25 mouse cellular contexts compared by ENCODE assay signal in genomic region chr9:96138958-96139357, GRCm38 (mm10). TPM values are rescaled to one million over a fixed set of nuclear protein-coding genes. Genes with fewer than 3 reads are reported as not detected.
DNase-seq lines count a peak whose midpoint lies in the region; ATAC-seq and TF ChIP-seq lines count a peak whose summit lies in the region.
"Had no signal": no experiment of that assay in that cellular context is flagged by ENCODE, and none has a peak within 500 bp of the region (broad histone marks: within the 10 kb centered on the region; RNA-seq: fewer than 3 reads in every experiment).

No protein-coding gene starts in this region.

- TF ChIP-seq POLR2A in limb, embryonic 14.5 days (IDR thresholded peaks at IDR 0.05; ENCODE audit: borderline replicate concordance, extremely low read depth, insufficient read depth, insufficient read length): no peak
- no peak for TF ChIP-seq POLR2A in ES-Bruce4 (IDR thresholded peaks at IDR 0.05; ENCODE audit: insufficient read depth, low read length)

- WGBS in limb, embryonic 14.5 days: 94% methylated on average over 9 of the region's 9 CpGs
- WGBS in limb, embryonic 10.5 days: 94% methylated on average over 9 of the region's 9 CpGs
- 96% methylated on average over 9 of the region's 9 CpGs for WGBS in forebrain, postnatal 0 days

- H3K4me1 ChIP-seq in limb, embryonic 14.5 days (ENCODE audit: control insufficient read depth, insufficient read depth, low read length): no peaks in the 10 kb centered on the region
- no peaks in the 10 kb centered on the region for H3K4me1 ChIP-seq in limb, embryonic 10.5 days
- peaks cover 5% of the 10 kb centered on the region for H3K4me1 ChIP-seq in ES-Bruce4 (ENCODE audit: control insufficient read depth, insufficient read depth, low read length)
- peaks cover 0 to 11% of the 10 kb centered on the region in 2 experiments; a peak in 3 of 4 replicates for H3K4me1 ChIP-seq in ES-E14 (ENCODE audit: control insufficient read depth in 2 of 2, insufficient read depth in 2 of 2, low read length in 2 of 2, poor library complexity in 1 of 2)
- H3K4me1 ChIP-seq in forebrain, postnatal 0 days (ENCODE audit: insufficient read depth): no peaks in the 10 kb centered on the region

- no peak overlapping the region for H3K4me3 ChIP-seq in limb, embryonic 14.5 days (replicated peaks; ENCODE audit: low read length)
- H3K4me3 ChIP-seq in limb, embryonic 10.5 days: no peak overlapping the region
- peak overlapping the region; percentile 69 for H3K4me3 ChIP-seq in ES-Bruce4 (ENCODE audit: low read depth, low read length)
- peak overlapping the region; percentile 52 to 57 for H3K4me3 ChIP-seq in ES-E14 (ENCODE audit: insufficient read depth in 1 of 2, low read depth in 1 of 2, low read length in 2 of 2, poor library complexity in 1 of 2, severe bottlenecking in 1 of 2)
- H3K4me3 ChIP-seq in forebrain, postnatal 0 days (ENCODE audit: low read depth, low read length): no peak overlapping the region
- H3K4me3 ChIP-seq: embryonic facial prominence, embryonic 13.5 days; embryonic facial prominence, embryonic 15.5 days; erythroblast, embryonic 14.5 days; forebrain, embryonic 10.5 days; forebrain, embryonic 12.5 days had no signal

- TF ChIP-seq EP300 in ES-Bruce4 (IDR thresholded peaks at IDR 0.05; ENCODE audit: insufficient read depth, low read depth, low read length): no peak

- no peaks in the 10 kb centered on the region for H3K27me3 ChIP-seq in limb, embryonic 14.5 days (ENCODE audit: control insufficient read depth, insufficient read depth, low read length)
- H3K27me3 ChIP-seq in limb, embryonic 10.5 days (ENCODE audit: low read depth, poor library complexity, severe bottlenecking): no peaks in the 10 kb centered on the region
- no peaks in the 10 kb centered on the region for H3K27me3 ChIP-seq in ES-Bruce4 (ENCODE audit: control insufficient read depth, insufficient read depth, low read length, poor library complexity, severe bottlenecking)
- no peaks in the 10 kb centered on the region for H3K27me3 ChIP-seq in forebrain, postnatal 0 days (ENCODE audit: insufficient read depth, low read length)
- H3K27me3 ChIP-seq: embryonic facial prominence, embryonic 13.5 days; embryonic facial prominence, embryonic 15.5 days; forebrain, embryonic 12.5 days had no signal

- no peak overlapping the region for H3K27ac ChIP-seq in limb, embryonic 14.5 days (replicated peaks; ENCODE audit: low read depth, low read length)
- H3K27ac ChIP-seq in limb, embryonic 10.5 days: no peak overlapping the region
- peak overlapping the region; percentile 77 for H3K27ac ChIP-seq in ES-Bruce4 (ENCODE audit: insufficient read depth, low read length)
- H3K27ac ChIP-seq in ES-E14 (ENCODE audit: insufficient read depth, low read depth, low read length, poor library complexity, severe bottlenecking): peak overlapping the region; percentile 76; the same call in 1 of the 2 replicates
- H3K27ac ChIP-seq in forebrain, postnatal 0 days (ENCODE audit: low read depth, low read length): no peak overlapping the region
- H3K27ac ChIP-seq: embryonic facial prominence, embryonic 13.5 days; embryonic facial prominence, embryonic 15.5 days; forebrain, embryonic 10.5 days; forebrain, embryonic 12.5 days had no signal

- in situ Hi-C loops in ES-E14 (cut with MboI; ENCODE audit: low sequenced_read_pairs in 2 of 2, unreplicated experiment in 2 of 2): no loop called here

- no peaks in the 10 kb centered on the region; the same call in 1 of the 2 replicates for H3K36me3 ChIP-seq in limb, embryonic 14.5 days (ENCODE audit: control insufficient read depth, insufficient read depth, low read length)
- H3K36me3 ChIP-seq in limb, embryonic 10.5 days: no peaks in the 10 kb centered on the region; the same call in 1 of the 2 replicates
- H3K36me3 ChIP-seq in ES-Bruce4 (ENCODE audit: control insufficient read depth, insufficient read depth, low read length, poor library complexity, severe bottlenecking): no peaks in the 10 kb centered on the region
- peaks cover 6% of the 10 kb centered on the region; the same call in 1 of the 2 replicates for H3K36me3 ChIP-seq in ES-E14 (ENCODE audit: control insufficient read depth, insufficient read depth, low read length, poor library complexity, severe bottlenecking)
- H3K36me3 ChIP-seq in forebrain, postnatal 0 days (ENCODE audit: insufficient read depth): no peaks in the 10 kb centered on the region
- H3K36me3 ChIP-seq: embryonic facial prominence, embryonic 15.5 days; forebrain, embryonic 10.5 days; forebrain, embryonic 12.5 days had no signal

- DNase-seq in limb, embryonic 14.5 days (ENCODE audit: low spot score): peak; percentile 0
- no peak for DNase-seq in limb, embryonic 10.5 days (ENCODE audit: low spot score)
- no peak for DNase-seq in ES-E14 (ENCODE audit: low read depth, low spot score)
- peak; percentile 60 for DNase-seq in ZHBTc4 (ENCODE audit: low read depth, low spot score)
- no peak for DNase-seq in forebrain, postnatal 0 days
- no peak for DNase-seq in layer of hippocampus, adult 18-20 months (ENCODE audit: low spot score in 2 of 2)
- DNase-seq: adrenal gland, adult 2 months; adrenal gland, postnatal 10 days; adrenal gland, postnatal 25 days; cerebellum, adult 11 months; cerebellum, adult 18-20 months; cerebellum, adult 8-10 months; cerebellum, adult 9-11 months; cerebellum, postnatal 14 days; cerebellum, postnatal 36 days; embryo, embryonic 11 days had no signal

- no peak overlapping the region for H3K9ac ChIP-seq in limb, embryonic 14.5 days (ENCODE audit: low read depth, low read length, severe bottlenecking)
- peak overlapping the region; percentile 67 for H3K9ac ChIP-seq in ES-Bruce4 (ENCODE audit: low read depth, poor library complexity, severe bottlenecking)
- H3K9ac ChIP-seq in ES-E14 (ENCODE audit: insufficient read depth, low read depth, low read length, poor library complexity, severe bottlenecking): peak overlapping the region; percentile 58
- H3K9ac ChIP-seq in forebrain, postnatal 0 days: no peak overlapping the region
- H3K9ac ChIP-seq: embryonic facial prominence, embryonic 13.5 days; embryonic facial prominence, embryonic 15.5 days; forebrain, embryonic 12.5 days had no signal

- no peak overlapping the region for H3K4me2 ChIP-seq in limb, embryonic 14.5 days (replicated peaks; ENCODE audit: low read depth, low read length, severe bottlenecking)
- no peak overlapping the region for H3K4me2 ChIP-seq in forebrain, postnatal 0 days (ENCODE audit: low read depth)
- H3K4me2 ChIP-seq: embryonic facial prominence, embryonic 13.5 days; embryonic facial prominence, embryonic 15.5 days; forebrain, embryonic 12.5 days had no signal

- TF ChIP-seq CTCF in ES-Bruce4 (IDR thresholded peaks at IDR 0.05; ENCODE audit: low read depth, low read length): no peak
- no peak for TF ChIP-seq CTCF in forebrain, postnatal 0 days (IDR thresholded peaks at IDR 0.05; ENCODE audit: low read depth)

- H3K9me3 ChIP-seq in limb, embryonic 14.5 days (ENCODE audit: control insufficient read depth, low read length): no peaks in the 10 kb centered on the region
- no peaks in the 10 kb centered on the region for H3K9me3 ChIP-seq in limb, embryonic 10.5 days (replicated peaks)
- H3K9me3 ChIP-seq in ES-Bruce4 (replicated peaks; ENCODE audit: control insufficient read depth, insufficient read depth, low read length, poor library complexity, severe bottlenecking) (no peaks in the 10 kb centered on the region), ES-E14 (ENCODE audit: control insufficient read depth, insufficient read depth, low read depth, low read length) (no peaks in the 10 kb centered on the region)
- no peaks in the 10 kb centered on the region for H3K9me3 ChIP-seq in forebrain, postnatal 0 days (ENCODE audit: low read length)
- H3K9me3 ChIP-seq: embryonic facial prominence, embryonic 13.5 days; embryonic facial prominence, embryonic 15.5 days; forebrain, embryonic 10.5 days; forebrain, embryonic 12.5 days had no signal

- no peak for ATAC-seq in limb, embryonic 14.5 days (ENCODE audit: low FRiP score, low read depth)
- no peak for ATAC-seq in monocyte, adult 5-6 weeks (replicated peaks; ENCODE audit: insufficient number of reproducible peaks, low FRiP score, low TSS enrichment, poor library complexity, severe bottlenecking)
- no peak for ATAC-seq in forebrain, postnatal 0 days
- ATAC-seq: forebrain, embryonic 14.5 days; forebrain, embryonic 16.5 days had no signal

TF ChIP-seq in ES-E14, 5 proteins besides CTCF, POLR2A, EP300 and RAD21:
- TF ChIP-seq HCFC1 (IDR thresholded peaks at IDR 0.05; ENCODE audit: borderline replicate concordance, insufficient read depth, low read length) (peak; percentile 7; the same call in 1 of the 2 replicates), ZC3H11A (IDR thresholded peaks at IDR 0.05; ENCODE audit: borderline replicate concordance, low read depth, low read length) (no peak)

RNA-seq across cellular contexts. Expression of gene Gk5, which starts 19.8 kb away (rescaled TPM):
- polyA plus RNA-seq in limb, embryonic 14.5 days (2012; rRNA removed): 8.4 and 8.6 TPM in 2 replicates
- polyA plus RNA-seq in limb, embryonic 14.5 days (2014; fragmentation: Nextera tagmentation; extraction: Ambion mirVana): 5.8 and 6.4 TPM in 2 replicates
- polyA plus RNA-seq in limb, embryonic 10.5 days (2016; fragmentation: Nextera tagmentation; extraction: Ambion mirVana): 4.4 and 4.6 TPM in 2 replicates
- polyA plus RNA-seq in ES-Bruce4 (2011; ENCODE audit: insufficient read depth, insufficient read length, low read depth, missing spikeins): 15.1 and 18.0 TPM in 2 replicates
- 12.7 and 13.2 TPM in 2 replicates for total RNA-seq in ES-E14 (2012; rRNA removed)
- total RNA-seq in monocyte, adult 5-6 weeks (2017): 0.97 to 3.3 TPM (median 2.1 TPM) in 3 replicates
- 6.1 and 6.7 TPM in 2 replicates for total RNA-seq in forebrain, postnatal 0 days (2014; rRNA removed)
- 1.2 and 2.4 TPM in 2 replicates for polyA plus RNA-seq in forebrain, postnatal 0 days (2015; fragmentation: Nextera tagmentation; extraction: Ambion mirVana)
- total RNA-seq in layer of hippocampus, adult 18-20 months (2021): 1 to 10 TPM; 3.3 TPM
- polyA plus RNA-seq: erythroblast, embryonic 14.5 days had no signal

RNA-seq across cellular contexts. Expression of gene Tfdp2, which starts 57.1 kb away (rescaled TPM):
- polyA plus RNA-seq in limb, embryonic 14.5 days (2012; rRNA removed): 15.5 and 15.9 TPM in 2 replicates
- 33.0 and 37.9 TPM in 2 replicates for polyA plus RNA-seq in limb, embryonic 14.5 days (2014; fragmentation: Nextera tagmentation; extraction: Ambion mirVana)
- polyA plus RNA-seq in limb, embryonic 10.5 days (2016; fragmentation: Nextera tagmentation; extraction: Ambion mirVana): 58.5 and 61.6 TPM in 2 replicates
- polyA plus RNA-seq in ES-Bruce4 (2011; ENCODE audit: insufficient read depth, insufficient read length, low read depth, missing spikeins): 55.8 and 59.5 TPM in 2 replicates
- 45.6 and 54.9 TPM in 2 replicates for total RNA-seq in ES-E14 (2012; rRNA removed)
- 20.5 to 44.9 TPM (median 35.9 TPM) in 3 replicates for total RNA-seq in monocyte, adult 5-6 weeks (2017)
- total RNA-seq in forebrain, postnatal 0 days (2014; rRNA removed): 17.0 and 21.3 TPM in 2 replicates
- 14.5 and 16.1 TPM in 2 replicates for polyA plus RNA-seq in forebrain, postnatal 0 days (2015; fragmentation: Nextera tagmentation; extraction: Ambion mirVana)
- total RNA-seq in layer of hippocampus, adult 18-20 months (2021): 10 to 100 TPM; 40.6 to 46.4 TPM

Comparison
In these comparisons a context has a peak if more than half of its experiments do, and no peak if none do; other contexts are left out.
1. DNase-seq: peak in limb, embryonic 14.5 days (single experiment) and ZHBTc4 (single experiment); none in limb, embryonic 10.5 days (single experiment), ES-E14 (single experiment), forebrain, postnatal 0 days (single experiment) and layer of hippocampus, adult 18-20 months (0 of 2).
2. H3K27ac ChIP-seq: peak in ES-Bruce4 (single experiment) and ES-E14 (single experiment); none in limb, embryonic 14.5 days (single experiment), limb, embryonic 10.5 days (single experiment) and forebrain, postnatal 0 days (single experiment).
3. H3K4me3 ChIP-seq: peak in ES-Bruce4 (single experiment) and ES-E14 (2 of 2); none in limb, embryonic 14.5 days (single experiment), limb, embryonic 10.5 days (single experiment) and forebrain, postnatal 0 days (single experiment).
4. H3K9ac ChIP-seq: peak in ES-Bruce4 (single experiment) and ES-E14 (single experiment); none in limb, embryonic 14.5 days (single experiment) and forebrain, postnatal 0 days (single experiment).